Mouse (Mus musculus) forebrain, embryonic 11.5 days (tissue): ENCODE results near the gene E2f2. TPM values are rescaled to one million over a fixed set of nuclear protein-coding genes. Genes with fewer than 3 reads are reported as not detected.

Experiments
- ATAC-seq: fragments of 200-750 bp; cut with Nextera tagmentation; replicated peaks from 2 replicates; pipeline ENCODE4 v1.8.0; 2017; ENCODE audit warnings: moderate TSS enrichment; ENCODE audit not compliant: low FRiP score
- DNase-seq: peaks from one replicate; pipeline ENCODE4 v3.0.0-alpha.2; 2017; ENCODE audit warnings: low spot score
- H3K27ac ChIP-seq: fragments of 300-500 bp; sonication (generic); 2 replicates; pipeline ENCODE4 v1.5.1; 2014; ENCODE audit warnings: low read depth, low read length
- H3K27me3 ChIP-seq: fragments of 300-500 bp; sonication (generic); 2 replicates; pipeline ENCODE4 v1.6.1; 2014; ENCODE audit warnings: mild to moderate bottlenecking, low read length, mixed read lengths; ENCODE audit not compliant: control insufficient read depth, insufficient read depth
- H3K36me3 ChIP-seq: fragments of 300-500 bp; sonication (generic); 2 replicates; pipeline ENCODE4 v1.6.1; 2014; ENCODE audit warnings: mild to moderate bottlenecking, low read length, moderate library complexity, mixed read lengths; ENCODE audit not compliant: control insufficient read depth, insufficient read depth
- H3K4me1 ChIP-seq: fragments of 300-500 bp; sonication (generic); replicated peaks from 2 replicates; pipeline ENCODE4 v1.6.1; 2014; ENCODE audit warnings: low read length, mixed read lengths; ENCODE audit not compliant: control insufficient read depth, insufficient read depth
- H3K4me2 ChIP-seq: fragments of 300-500 bp; sonication (generic); 2 replicates; pipeline ENCODE4 v1.6.1; 2014; ENCODE audit warnings: low read depth, mild to moderate bottlenecking, low read length, moderate library complexity, mixed read lengths; ENCODE audit not compliant: severe bottlenecking
- H3K4me3 ChIP-seq: fragments of 300-500 bp; sonication (generic); 2 replicates; pipeline ENCODE4 v1.5.1; 2014; ENCODE audit warnings: low read depth, low read length
- H3K9ac ChIP-seq: fragments of 300-500 bp; sonication (generic); 2 replicates; pipeline ENCODE4 v1.6.1; 2014; ENCODE audit warnings: low read length
- H3K9me3 ChIP-seq: fragments of 300-500 bp; sonication (generic); 2 replicates; pipeline ENCODE4 v1.6.1; 2016; ENCODE audit warnings: low read length, mixed read lengths; ENCODE audit not compliant: control insufficient read depth
- WGBS: fragments of 180-500 bp; shearing (Covaris S2); extraction: QIAGEN DNeasy Blood & Tissue Kit; methylation state at CpG from one replicate; pipeline ENCODE4 v1.1.7; 2014; 5-methylcytosine and 5-hydroxymethylcytosine counted together
- polyA plus RNA-seq: library from polyadenylated mRNA; unstranded; fragments of >200 nt; fragmentation: Nextera tagmentation; extraction: Ambion mirVana; gene quantifications from 2 replicates; pipeline ENCODE4 v1.2.1, GENCODE M21; 2014

E2f2 gene
- polyA plus RNA-seq, 1 experiment from 2014 or later: 10.2 TPM

DNA sequence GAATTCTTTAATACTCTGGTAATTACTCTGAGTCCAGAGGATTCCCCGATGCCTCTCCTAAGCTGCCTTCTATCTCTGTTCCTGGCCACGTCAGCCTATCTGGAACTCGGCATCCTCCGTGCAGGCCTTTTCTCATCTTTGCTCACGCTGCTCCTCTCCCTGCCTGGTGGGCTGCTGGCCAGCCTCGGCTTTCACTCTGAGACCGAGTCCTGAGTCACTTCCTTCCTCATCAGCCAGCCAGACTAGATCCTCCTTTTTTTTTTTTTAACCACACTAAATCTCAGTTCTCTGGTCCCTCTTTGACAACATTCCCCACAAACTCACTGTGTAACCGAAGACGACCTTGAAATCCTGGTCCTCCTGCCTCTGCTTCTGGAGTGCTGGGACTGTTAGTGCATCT is 13.2 kb downstream of the E2f2 start:
- peaks cover 3% of the 10 kb centered on the region; the same call in 1 of the 2 replicates for H3K36me3 ChIP-seq
- ATAC-seq: no peak
- no peak overlapping the region for H3K4me3 ChIP-seq
- H3K9ac ChIP-seq: no peak overlapping the region
- no peaks in the 10 kb centered on the region for H3K27me3 ChIP-seq
- H3K4me1 ChIP-seq: 0 out of 2 replicates have a peak, but pooled peaks cover 2% of the 10 kb centered on the region
- no peak overlapping the region for H3K27ac ChIP-seq
- no peak for DNase-seq
- H3K4me2 ChIP-seq: no peak overlapping the region
- H3K9me3 ChIP-seq: no peaks in the 10 kb centered on the region
- WGBS: 85% methylated on average over 9 of the region's 9 CpGs

DNA sequence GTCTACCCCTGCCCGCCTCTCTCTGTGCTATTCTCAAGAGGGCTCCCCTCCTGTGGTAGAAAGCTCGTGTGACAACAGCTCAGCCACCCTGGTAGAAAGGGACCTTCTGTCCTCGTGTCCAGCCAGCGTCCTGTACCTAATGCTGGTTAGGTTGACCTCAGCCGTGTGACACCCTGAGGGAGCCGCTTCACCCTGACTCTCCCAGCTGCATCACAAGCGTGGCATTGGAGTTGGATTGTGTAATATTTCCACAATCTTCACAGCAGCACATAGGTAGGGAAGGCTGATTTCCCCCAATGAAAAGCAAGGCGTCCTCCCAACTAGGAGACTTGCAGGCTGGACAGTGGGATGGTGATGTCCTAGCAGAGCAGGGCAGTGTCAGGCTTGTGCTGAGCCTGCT is 14.1 kb downstream of the E2f2 start:
- no peak overlapping the region for H3K27ac ChIP-seq
- H3K4me2 ChIP-seq: no peak overlapping the region
- H3K36me3 ChIP-seq: peaks cover 3% of the 10 kb centered on the region; the same call in 1 of the 2 replicates
- H3K27me3 ChIP-seq: no peaks in the 10 kb centered on the region
- no peak overlapping the region for H3K9ac ChIP-seq
- no peaks in the 10 kb centered on the region for H3K9me3 ChIP-seq
- no peaks in the 10 kb centered on the region for H3K4me1 ChIP-seq
- WGBS: 87% methylated on average over 8 of the region's 8 CpGs
- H3K4me3 ChIP-seq: no peak overlapping the region
- no peak for DNase-seq
- ATAC-seq: no peak

DNA sequence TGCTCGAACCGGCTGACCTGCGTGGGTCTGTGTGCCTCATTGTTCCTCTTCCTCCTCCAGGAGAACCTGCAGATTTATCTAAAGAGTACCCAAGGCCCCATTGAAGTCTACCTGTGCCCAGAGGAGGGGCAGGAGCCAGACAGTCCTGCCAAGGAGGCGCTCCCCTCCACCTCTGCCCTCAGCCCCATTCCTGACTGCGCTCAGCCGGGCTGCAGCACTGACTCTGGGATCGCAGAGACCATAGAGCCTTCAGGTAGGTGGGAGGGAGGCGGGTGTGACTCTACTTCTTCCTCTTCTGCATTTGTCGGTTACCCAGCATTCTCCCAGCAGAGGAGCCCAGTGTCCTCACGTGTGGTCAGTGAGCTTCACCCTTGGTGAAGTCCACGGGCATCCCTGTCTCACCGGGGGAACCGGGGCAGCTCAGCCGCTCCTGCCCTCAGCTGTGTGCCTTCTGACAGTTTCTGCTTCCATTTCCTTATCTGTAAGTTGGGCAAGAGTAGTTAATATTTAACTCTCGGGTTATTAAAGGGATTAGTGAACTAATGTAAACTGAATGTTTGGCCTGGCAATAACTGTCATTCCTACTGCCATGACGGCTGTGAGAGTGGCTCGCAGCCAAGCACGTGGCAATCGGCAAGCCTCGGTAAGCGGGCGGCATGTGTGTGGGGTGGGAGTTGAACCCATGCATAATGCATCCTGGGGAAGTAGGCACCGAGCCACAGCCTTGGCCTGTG is 14.7 kb downstream of the E2f2 start:
- 90% methylated on average over 23 of the region's 23 CpGs for WGBS
- DNase-seq (no peak), ATAC-seq (no peak)
- no peaks in the 10 kb centered on the region for H3K4me1 ChIP-seq
- H3K36me3 ChIP-seq: peaks cover 3% of the 10 kb centered on the region; the same call in 1 of the 2 replicates
- no peak overlapping the region for H3K9ac ChIP-seq
- no peak overlapping the region for H3K4me3 ChIP-seq
- H3K27me3 ChIP-seq: no peaks in the 10 kb centered on the region
- H3K9me3 ChIP-seq: no peaks in the 10 kb centered on the region
- no peak overlapping the region for H3K4me2 ChIP-seq
- no peak overlapping the region for H3K27ac ChIP-seq

DNA sequence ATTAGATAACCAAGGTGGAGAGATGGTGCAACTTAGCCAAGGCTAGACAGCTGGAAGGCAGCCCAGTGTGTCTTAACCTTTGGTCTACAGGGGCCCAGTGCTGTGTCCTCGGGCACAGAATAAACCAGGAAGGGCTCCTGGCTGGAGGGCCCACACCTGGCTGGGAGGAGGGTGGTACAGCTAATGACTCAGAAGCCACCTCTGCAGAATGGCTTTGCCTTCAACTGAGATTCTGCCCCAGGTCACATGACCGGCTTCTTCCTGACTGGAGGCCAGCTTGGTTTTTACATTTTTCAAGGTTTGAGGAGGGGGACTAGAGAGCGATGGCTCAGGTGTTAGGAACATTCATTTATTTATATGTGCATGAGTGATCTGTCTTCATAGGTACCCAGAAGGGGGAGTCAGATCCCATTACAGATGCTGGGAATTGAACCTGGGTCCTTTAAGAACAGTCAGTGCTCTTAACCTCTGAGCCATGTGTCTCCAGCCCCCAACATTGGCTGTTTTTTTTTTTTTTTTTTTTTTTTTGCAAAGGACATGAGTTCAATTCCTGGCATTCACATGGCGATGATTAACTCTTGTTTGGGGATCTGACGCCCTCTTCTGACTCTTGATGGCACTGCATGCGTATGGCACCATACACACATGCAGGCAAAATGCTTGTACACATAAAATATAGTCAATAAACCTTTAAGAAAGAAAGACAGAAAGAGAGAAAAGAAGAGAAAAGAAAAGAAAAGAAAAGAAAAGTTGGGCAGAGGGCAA is 17.0 kb downstream of the E2f2 start:
- Histone ChIP-seq H3K4me1 (no peaks in the 10 kb centered on the region), H3K9me3 (no peaks in the 10 kb centered on the region), H3K4me2 (no peak overlapping the region), H3K27ac (no peak overlapping the region), H3K9ac (no peak overlapping the region), H3K36me3 (peaks cover 3% of the 10 kb centered on the region; the same call in 1 of the 2 replicates), H3K4me3 (no peak overlapping the region), H3K27me3 (no peaks in the 10 kb centered on the region)
- WGBS: 84% methylated on average over 6 of the region's 6 CpGs
- DNase-seq (peak; percentile 51), ATAC-seq (no peak)

DNA sequence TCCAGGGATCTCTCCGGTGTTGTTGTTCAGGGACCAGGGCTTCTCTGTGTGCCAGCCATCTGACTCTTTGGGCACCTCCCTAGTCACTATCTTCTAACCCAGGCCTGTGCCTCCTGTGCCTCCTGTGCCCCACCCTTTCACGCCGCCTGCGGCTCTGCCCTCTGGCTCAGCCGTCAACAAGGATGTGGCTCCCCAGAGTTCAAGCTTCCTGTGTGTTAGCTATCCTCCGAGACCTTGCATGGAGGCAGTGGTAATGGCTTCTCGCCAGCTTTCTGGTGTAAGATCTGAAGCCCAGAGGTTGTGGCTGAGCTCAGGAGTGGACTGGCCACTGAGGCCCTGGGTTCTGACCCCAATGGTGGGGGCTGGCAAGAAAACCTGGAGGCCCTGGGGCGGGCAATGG is 17.7 kb downstream of the E2f2 start:
- WGBS: 92% methylated on average over 8 of the region's 8 CpGs
- no peaks in the 10 kb centered on the region for H3K4me1 ChIP-seq
- H3K27ac ChIP-seq: no peak overlapping the region
- H3K9me3 ChIP-seq: no peaks in the 10 kb centered on the region
- no peaks in the 10 kb centered on the region for H3K27me3 ChIP-seq
- DNase-seq (no peak), ATAC-seq (no peak)
- no peak overlapping the region for H3K4me3 ChIP-seq
- no peak overlapping the region for H3K4me2 ChIP-seq
- peaks cover 3% of the 10 kb centered on the region; the same call in 1 of the 2 replicates for H3K36me3 ChIP-seq
- no peak overlapping the region for H3K9ac ChIP-seq

DNA sequence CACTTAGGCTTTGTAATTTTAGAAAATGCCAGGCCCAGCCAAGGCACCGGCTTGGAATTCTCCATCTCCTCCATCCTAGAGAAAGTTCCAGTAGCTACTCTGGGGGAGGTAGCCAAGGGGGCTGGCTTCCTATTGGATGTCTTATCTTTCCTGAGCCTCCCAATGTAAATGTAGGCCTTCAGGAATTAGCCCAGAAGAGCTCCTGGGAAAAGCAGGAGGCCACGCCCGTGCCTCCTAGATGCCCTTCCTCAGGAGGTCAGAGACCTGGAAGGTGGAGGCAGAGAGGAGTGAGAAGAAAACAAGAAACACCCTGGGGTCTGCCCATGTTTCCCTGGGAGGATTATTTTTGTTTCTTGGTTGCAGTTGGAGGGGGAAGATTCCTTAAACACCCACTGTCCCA is 21.4 kb downstream of the E2f2 start:
- Histone ChIP-seq H3K27ac (no peak overlapping the region), H3K9me3 (no peaks in the 10 kb centered on the region), H3K4me1 (no peaks in the 10 kb centered on the region), H3K4me2 (no peak overlapping the region), H3K9ac (no peak overlapping the region), H3K4me3 (no peak overlapping the region), H3K36me3 (no peaks in the 10 kb centered on the region; the same call in 1 of the 2 replicates), H3K27me3 (no peaks in the 10 kb centered on the region)
- WGBS: 89% methylated on average over 3 of the region's 3 CpGs
- DNase-seq (no peak), ATAC-seq (no peak)

DNA sequence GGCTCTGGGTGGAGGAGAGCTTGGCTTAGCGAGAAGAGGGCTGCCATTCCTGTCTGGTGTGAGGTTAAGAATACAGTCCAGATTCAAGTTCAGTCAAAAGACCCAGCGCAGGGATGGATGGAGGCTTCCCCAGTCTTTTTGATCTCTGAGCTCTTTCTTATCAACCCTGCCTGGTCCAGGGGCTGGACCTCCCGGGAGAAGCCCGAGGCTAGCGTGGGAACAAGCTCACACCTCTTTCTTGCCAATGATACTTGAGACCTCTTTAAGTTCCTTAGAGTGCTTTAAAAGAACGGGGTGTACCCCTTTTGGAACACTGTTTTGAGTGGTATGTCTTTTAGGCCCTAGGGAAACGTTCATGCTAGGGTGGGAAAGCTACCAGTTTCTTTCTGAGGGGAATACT is 22.8 kb downstream of the E2f2 start:
- Histone ChIP-seq H3K4me3 (no peak overlapping the region), H3K9ac (no peak overlapping the region), H3K36me3 (no peaks in the 10 kb centered on the region; the same call in 1 of the 2 replicates), H3K4me2 (no peak overlapping the region), H3K27me3 (no peaks in the 10 kb centered on the region), H3K27ac (no peak overlapping the region), H3K9me3 (no peaks in the 10 kb centered on the region), H3K4me1 (no peaks in the 10 kb centered on the region)
- ATAC-seq (no peak), DNase-seq (no peak)
- 69% methylated on average over 7 of the region's 7 CpGs for WGBS

DNA sequence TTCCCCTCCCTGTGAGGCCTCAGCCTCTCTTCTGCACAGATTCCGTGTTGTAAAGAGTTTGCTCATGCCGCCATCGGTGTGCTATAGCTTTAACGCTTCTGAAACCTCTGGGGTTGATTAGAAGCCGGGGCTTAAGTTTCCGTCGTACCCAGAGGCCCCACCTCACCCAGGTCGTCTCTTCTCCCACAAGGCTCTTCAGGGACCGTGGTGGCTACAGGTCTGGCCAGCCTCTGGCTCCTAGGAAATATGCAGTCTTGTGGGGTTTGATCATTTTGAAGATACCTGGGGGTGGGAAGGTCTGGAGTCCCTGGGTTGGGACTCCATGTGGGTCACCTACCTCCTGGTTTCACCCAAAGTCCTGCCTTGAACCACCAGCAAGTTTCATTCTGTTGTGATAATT is 23.4 kb downstream of the E2f2 start:
- Histone ChIP-seq H3K36me3 (no peaks in the 10 kb centered on the region; the same call in 1 of the 2 replicates), H3K4me1 (no peaks in the 10 kb centered on the region), H3K27ac (no peak overlapping the region), H3K4me2 (no peak overlapping the region), H3K9me3 (no peaks in the 10 kb centered on the region), H3K27me3 (no peaks in the 10 kb centered on the region), H3K4me3 (no peak overlapping the region), H3K9ac (no peak overlapping the region)
- WGBS: 68% methylated on average over 9 of the region's 9 CpGs
- DNase-seq (no peak), ATAC-seq (no peak)
